Mouse (Mus musculus) mature B cell (primary cell): ENCODE data around the gene Ano1.

Source experiments
- in situ Hi-C: fragments of 300-500 bp; cut with MboI; formaldehyde crosslinking; loops from 2 replicates; pipeline ENCODE4 v1.14.3; 2019

The Ano1 gene

DNA sequence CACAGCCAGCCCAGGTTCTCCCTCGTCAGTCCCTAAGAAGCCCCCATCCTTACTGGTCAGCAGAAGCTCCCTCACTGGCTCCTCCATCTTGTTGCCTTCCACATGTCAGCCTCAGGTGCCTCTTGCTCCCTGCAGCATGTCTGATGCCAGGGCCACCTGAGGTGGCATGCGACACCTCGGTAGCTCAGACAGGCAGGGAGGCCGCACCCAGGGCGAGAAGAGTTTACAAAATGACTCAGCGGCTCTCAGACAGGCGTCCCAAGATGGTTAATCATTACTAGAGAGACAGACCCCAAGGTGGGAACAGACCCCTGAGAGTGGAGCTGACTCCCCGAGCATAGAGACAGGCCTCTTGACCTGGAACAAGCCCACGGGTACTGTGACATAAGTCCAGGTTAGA is at the start of gene Ano1:
TSS of gene Ano1 (minus strand) at position 142 of the 400 bp plus-strand sequence.
- in situ Hi-C loops: no loop called here

DNA sequence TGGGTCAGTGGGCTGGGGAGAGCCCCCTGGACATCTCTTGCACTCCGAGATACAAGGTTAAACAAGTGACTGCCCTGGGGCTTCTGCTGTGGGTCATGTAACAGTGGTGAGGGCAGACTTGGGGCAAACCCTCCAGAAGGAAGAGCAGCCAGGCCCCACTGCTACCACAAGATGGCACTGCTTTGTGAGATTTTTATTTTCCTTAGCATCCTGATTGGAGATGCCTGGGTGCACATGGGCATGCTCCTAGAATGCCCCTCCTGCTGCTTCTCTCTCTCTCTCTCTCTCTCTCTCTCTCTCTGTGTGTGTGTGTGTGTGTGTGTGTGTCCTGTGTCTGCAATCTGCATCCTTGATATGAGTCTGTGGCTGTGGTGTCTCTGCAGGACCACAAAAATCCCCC is 46.7 kb upstream of the Ano1 start:
- in situ Hi-C loops: no loop called here

DNA sequence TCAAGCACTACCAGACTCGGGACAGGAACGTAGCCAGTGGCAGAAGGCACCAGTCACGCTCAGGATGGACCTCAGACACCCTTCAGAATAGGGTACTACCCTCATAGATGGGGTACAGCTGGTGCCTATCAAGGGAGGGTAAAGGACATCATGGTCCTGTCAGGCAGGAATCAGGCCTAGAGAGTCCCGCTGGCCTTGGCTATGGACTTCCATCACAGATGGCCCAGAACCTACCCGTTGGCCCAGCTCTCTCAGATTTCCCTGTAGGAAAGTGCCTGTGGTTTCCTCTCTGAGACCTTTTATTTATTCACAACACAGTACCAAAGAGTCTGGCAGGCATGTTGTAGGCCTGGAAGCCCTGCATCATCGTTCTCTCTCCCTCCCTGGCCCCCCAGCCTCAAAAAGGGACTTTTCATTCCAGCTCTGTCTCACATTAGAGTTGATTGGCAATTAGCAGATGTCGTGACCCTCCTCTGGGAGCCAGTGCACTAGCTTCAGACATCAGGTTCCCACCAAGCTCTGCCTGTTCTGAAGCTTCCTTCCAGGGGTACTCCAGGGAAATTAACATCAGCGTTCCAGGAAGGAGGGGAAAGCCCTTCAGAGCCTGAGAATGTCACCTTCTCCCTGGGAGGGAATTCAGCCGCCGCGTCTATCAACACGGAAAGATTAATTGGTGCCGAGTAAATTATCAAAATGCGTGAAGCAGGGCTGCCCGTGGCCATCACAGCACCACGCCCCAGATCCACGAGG is 45.4 kb upstream of the Ano1 start:
- in situ Hi-C loops: no loop called here

DNA sequence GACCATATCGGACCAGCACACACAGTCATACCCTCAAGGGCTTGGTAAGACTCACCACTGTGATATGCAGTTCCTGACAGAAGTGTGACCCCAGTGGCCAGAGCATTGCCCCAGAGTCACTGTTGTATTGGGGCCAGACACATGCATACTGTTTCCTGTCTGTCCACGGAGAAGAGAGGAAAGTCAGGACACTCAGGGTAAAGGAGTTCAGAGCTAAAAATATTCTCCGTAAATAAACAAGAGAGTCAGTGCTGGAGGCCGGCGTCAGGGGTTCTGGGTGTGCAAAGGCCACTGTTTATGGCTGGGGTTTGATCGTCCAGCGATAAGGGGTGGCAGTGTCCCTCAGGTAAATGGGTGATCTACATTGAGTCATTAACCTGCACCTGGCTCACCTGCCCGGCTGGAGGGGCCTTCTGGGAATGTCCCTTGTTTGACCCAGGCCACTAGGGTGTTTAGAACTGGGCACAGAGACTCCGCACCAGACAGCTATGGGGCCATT is 44.3 kb upstream of the Ano1 start:
- in situ Hi-C loops: no loop called here

DNA sequence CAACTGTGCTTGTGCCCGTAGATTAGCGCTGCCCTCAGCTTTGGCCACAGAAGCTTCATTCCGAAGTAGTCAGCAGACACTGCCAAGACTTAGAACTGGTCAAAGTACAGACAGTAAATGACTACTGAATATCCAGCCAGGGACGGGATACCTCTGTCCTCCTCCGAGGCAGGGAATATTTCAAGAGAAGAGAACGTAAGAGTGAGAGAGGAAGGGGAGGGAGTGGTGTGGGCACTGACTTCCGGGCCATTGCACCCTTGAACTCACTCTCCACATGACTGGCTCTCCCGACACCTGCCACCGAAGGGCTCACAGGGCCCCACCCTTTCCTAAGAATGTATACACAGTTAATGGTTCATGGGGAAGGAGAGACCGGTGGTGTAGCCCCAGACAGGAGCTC is 41.5 kb upstream of the Ano1 start:
- in situ Hi-C loops: no loop called here

DNA sequence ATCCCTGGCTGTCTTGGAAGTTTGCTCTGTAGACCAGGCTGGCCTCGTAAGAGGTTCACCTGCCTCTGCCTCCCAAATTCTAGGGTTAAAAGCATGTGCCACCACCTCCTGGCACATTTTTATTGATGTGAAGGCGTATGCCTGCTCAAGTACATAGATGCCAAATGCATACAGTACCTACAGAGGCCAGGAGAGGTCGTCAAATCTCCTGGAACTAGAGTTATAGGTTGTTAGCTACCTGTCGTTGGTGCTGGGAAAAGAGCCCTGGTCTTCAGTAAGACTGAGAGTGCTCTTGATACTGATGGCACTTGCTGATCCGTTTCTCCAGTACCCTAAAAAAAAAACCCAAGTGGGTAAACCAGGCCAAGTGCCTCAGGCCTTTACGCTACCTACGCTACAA is 39.7 kb upstream of the Ano1 start:
- in situ Hi-C loops: no loop called here

DNA sequence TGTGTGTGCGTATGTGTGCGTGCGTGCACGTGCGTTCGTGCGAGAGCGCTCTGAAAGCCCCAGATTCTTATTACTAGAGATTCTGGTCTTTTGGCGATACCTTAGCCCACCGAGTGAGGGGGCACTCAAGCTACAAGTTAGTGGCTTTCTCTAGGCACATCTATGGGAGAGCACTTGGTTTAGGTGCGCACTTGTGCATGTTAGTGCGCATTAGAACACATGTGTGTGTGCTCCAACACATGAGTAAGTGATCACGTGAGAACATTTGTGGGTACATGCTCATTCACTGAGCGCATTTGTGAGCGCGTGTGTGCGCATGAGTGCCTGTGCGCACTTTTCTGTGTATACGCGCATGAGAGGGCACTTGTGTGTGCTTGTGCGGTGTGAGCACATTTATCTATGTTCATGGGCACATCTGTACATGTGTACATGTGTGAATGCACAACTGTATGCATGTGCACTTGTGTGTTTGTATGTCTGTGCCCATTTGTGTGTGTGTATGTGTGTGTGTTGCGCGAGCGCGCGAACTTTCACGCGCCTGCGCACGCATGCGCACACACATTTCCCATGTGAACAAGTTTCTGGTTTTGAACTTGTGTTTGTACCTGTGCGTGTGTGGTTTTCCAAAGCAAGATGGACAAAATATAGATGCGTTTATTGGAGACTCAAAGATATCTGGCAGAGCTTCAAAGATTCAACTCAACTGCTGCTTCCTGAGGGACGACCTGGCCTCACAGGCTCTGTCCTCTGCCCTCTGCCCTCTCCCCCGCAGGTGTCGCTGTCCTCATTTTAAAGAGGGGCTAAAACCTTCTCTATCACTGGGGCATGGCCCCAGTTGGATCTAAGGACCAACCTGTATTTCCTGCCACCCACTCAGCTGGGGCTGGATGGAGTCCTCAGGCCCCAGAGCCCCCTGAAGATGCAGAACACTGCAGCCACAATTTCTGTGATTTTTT is 38.1 kb upstream of the Ano1 start:
- in situ Hi-C loops: no loop called here

DNA sequence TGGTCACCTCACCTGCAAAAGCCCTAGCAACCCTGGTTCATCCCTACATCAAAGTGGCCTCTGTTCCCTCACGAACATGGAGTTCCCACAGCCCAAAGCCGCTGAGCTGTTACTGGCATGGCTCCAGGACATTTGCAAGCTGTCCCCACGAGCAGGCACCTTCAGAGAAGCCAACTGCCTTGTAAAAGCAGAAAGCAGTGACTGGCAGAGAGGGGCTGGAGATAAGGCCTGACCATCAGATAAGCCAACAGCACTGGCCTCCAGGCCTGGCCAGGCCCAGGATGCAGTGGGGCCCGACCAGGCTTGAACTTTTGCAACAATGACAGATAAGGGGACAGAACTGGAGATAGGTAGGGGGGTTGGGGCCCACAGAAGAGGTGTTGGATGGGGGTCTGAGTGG is 36.9 kb upstream of the Ano1 start:
- in situ Hi-C loops: no loop called here

DNA sequence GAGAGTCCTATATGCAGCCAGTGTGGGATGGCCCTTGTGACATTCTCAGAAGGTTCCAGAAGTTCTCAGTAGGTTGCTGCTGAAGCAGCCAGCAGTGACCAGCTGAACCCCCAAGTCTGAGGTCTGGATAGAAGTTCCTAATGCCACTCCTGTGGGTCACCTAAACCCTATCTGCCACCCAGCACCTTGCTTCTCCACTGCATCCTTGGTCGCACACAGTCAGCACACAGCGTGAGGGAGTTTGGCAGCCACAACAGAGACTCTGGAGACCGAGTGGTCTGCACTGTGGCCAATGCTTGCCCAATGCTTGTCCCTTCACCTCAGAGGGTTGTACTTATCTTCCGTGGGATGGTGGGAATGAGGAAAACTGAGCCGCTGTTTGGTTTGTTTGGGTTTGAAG is 35.7 kb upstream of the Ano1 start:
- in situ Hi-C loops: no loop called here

DNA sequence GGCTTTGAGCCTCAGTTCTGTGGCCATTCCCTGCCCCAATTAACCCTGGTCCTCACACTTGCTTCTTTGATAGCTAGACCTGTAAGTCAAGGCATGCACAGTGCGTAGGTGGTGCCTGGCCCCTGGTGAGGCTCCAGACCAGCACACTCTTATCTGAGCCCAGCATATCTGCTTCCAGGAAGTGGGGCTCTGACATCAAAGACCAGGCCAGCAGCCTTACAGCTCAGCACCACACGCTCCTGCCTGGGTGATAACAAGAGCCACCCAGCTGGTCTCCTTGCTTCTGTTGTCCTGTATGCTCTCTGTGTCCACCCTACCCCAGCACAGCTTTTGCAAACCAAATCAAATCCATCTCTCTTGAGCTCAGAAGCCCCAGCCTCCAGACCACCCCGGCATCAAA is 34.8 kb upstream of the Ano1 start:
- in situ Hi-C loops: no loop called here

DNA sequence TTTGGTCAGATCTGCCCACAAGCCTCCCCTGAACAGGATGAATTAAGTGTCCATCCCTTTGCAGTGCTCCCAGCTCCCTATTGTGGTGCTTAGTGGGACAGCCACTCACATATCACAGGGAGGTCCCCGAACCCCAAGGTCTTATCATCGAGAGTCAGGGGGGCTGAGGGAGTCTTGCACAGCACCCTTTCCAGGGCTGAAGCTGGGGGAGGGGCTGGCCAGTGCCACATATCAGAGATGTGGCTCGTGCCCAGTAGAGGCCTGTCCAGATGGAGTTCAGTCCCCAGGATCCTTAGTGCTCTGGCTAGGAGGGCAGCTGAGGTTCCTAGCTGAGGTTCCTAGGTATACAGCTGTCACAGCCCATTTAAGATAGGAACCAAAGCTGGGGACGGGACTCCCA is 32.4 kb upstream of the Ano1 start:
- in situ Hi-C loops: no loop called here

DNA sequence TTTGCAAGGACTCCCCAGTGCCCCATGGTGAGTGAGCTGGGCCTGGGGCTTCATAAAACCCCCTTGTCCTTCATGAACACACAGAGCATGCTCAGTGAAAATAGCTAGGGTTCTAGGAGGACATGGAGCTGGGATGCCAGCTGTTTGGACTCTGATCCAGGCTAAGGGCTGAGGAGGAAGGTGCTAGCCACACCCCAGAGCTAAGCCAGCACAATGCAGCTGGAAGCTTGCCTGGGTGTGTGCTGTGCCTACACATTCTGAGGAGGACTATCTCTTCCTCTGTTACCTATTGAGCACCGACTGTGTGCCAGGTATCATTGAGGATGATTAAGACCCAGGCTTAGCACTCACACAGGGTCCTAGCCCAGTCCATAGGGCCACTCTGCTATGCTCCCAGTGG is 30.6 kb upstream of the Ano1 start:
- in situ Hi-C loops: no loop called here

DNA sequence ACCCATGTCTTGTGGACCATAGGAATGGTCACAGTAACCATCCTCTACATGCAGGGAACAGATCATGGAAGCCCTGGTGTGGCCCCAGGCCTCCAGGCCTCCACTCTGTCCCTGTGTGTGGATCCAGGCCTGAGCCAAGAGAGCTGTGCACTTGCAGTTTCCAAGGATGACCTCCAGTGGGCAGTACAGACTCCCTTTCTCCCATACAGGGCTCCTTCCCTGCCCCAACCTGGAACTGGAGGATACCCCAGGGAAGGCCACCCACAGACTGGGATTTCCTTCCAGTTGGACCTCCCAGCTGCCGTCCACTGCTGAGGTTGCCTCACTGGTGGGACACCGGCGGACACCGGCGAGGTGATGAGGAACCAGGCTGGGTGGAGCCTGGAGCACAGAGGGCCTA is 29.6 kb upstream of the Ano1 start:
- in situ Hi-C loops: no loop called here

DNA sequence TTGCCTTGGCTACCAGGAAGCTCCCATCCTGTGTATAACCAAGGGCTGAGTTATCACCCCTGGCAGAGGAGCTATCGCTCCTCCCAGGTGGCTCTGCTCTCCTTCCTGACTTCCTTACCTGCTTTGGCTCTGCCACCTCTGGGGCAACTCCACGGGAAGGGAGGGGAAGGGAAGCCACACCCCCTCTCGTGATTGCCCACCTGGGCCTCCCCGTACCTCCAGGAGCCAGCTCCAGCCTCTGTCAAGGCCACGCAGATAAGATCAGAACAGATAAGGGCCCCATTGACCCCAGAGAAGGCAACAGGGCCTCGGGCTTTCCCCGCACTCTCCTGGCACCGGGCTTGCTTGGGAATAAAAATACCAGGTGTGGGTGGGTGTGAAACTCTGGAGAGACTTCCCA is 28.4 kb upstream of the Ano1 start:
- in situ Hi-C loops: no loop called here

DNA sequence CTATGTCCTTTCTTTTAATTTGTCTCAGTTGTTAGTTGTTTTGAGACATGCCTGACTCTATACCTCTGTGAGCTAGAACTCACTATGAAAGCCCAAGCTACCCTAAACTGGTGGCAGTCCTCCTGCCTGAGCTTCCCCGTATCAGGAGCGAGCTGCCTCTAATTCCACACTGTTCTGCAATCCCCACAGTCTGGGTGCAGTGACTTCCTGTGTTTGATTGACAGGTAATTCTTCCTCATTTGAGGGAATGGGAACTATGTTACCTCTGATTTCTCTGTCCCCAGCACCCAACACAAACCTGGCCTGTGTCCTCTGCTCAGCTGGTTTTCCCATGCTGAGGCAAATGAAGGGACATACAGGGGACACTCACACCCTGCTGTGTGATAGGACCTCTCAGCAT is 27.9 kb upstream of the Ano1 start:
- in situ Hi-C loops: no loop called here

DNA sequence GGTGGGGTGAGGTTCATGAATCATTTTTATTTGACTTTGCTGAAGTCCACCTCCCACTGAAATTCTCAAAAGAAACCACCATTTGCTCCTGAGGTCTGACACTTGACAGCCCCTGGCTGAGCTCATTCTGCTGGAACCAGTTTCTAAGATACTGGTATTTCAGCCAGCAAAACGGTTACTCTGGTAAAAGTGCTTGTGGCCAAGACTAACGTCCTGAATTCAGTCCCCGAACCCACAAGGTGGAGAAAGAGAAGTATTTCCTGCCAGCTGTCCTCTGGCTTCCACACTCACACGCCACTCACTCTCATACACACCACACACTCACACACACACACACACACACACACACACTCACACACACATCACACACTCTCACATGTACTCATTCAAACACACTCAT is 26.0 kb upstream of the Ano1 start:
- in situ Hi-C loops: no loop called here

DNA sequence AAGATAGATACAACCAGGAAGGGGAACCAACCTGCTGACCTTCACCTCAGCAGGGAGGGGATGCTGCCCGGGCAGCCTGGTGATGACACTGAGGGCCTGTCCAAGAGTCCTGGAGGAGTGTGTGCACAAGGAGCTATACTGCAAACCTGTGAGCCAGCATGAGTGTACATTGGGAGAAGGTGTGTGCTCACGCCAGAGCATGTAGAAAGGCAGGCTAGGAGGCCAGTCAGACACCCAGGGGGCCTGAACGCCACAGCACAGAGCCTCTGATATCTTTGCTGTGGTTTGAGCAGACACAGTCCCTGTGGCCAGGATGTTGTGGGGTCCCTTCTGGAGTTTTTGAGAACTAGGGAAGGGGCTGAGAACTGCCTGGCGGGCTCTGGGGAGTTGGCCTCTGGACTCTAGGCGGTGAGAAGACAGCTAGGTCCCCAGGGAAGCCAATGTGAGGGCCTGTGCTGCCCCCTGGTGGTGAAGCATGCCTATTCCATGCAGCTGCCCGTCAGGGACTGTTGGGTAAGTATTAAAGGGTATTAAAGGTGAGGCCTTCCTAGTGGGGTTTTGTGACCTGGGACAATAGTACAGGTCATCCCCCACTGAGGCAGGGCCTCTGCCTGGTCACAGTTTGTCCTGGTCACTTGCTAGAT is 24.2 kb upstream of the Ano1 start:
- in situ Hi-C loops: no loop called here

DNA sequence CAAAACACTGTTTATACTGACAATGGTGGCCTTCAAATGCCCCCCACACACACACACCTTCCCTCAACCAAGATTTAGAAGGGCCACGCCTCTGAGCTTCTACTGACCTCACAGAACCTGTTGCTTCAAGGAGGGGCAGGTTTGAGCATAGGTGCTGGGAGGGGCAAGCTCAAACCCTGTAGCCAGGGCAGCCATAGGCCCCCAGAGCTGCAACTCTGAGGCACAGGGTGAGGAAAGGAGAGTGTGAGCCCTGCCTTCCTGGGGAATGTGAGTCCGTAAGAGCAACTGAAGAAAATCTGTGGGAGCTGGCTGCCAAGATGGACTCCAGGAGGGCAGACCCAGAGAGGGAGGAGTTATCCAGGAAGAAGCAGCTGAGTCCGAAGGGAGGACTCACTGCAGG is 23.4 kb upstream of the Ano1 start:
- in situ Hi-C loops: no loop called here

DNA sequence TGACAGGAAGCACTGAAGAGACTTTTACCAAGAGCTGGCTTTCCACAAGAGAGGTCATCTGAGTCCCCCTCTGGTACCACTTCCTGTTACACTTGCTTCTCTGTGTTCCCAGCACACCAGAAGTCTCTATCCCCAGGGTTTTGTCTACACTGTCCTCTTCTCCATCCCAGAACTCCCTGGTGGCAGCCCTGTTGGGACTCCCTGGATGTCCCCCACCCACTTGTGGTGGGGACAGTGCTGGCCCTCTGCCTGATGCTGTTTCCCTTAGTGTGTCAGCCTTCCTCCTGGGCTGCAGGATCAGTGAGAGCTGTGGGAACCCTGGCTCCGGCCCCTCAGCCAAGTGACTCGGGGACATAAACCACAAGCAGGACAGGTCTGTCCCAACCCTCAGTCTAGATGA is 22.5 kb upstream of the Ano1 start:
- in situ Hi-C loops: no loop called here

DNA sequence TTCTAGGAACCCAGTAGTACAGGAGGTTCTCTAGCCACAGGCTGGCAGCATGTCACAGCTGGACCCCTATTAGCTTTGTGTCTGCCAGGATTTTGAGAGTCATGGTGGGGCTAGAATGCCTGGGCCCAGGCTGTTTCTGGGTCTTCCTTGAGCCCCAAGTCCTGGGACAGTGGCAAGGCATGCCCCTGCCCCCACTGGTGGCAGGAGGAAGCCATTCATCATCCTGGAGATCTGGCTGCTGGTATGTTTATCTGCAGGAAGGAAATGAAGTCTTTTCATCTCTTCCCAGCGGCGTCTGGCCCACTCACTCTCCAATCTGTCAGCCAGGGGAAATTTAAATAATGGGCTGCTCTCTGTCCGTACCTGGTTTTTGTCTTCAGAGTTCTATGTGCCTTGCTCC is 18.3 kb upstream of the Ano1 start:
- in situ Hi-C loops: no loop called here

DNA sequence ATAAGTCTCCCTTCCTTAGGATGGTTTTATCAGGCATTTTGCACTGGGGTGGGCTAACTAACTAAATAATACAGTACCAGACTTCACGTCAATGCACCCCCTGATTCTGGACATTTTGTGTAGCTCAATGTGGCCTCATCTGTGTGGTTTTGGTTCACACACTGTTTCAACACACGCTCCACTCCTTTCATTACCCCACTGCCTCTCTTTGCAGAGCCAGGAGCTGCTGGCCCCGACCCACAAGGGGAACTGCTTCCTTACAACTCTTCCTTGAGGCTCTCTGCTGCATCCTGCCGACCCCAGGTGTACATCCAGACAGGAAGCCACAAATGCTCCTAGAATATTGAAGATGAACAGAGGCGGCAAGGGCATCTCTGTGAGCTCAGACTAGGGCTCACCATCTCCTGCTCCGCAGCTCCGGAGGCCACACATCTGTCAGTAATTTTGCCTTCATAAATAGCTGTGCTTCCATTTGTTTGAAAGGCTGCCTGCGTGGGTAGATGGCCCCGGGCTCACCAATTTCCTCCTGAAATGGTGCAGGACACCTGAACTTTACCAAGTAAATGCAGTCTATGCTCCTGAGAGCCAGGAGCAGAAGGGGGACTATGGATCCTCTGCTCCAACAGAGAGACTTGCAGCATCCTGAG is 17.8 kb upstream of the Ano1 start:
- in situ Hi-C loops: no loop called here

DNA sequence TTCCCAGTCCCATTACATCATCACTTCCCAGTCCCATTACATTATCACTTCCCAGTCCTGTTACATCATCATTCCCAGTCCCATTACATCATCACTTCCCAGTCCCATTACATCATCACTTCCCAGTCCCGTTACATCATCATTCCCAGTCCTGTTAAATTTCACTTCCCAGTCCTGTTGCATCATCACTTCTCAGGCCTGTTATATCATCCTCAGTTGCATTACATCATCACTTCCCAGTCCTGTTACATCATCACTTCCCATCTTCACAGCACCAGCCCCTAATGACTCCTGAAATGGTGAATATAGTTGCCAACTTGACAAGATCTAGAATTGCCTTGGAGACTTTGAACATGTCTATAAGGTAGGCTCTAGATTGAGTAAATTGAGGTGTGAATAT is 17.1 kb upstream of the Ano1 start:
- in situ Hi-C loops: no loop called here
